Mouse (Mus musculus) spleen, postnatal 10 days (tissue): ENCODE measurements around the gene Pla2g4f.

Experiments
- DNase-seq, 2 experiments: peaks; one replicate each; pipeline ENCODE4 v3.0.0; 2021 to 2022; ENCODE audit warnings: low spot score in 2 of 2

Pla2g4f gene

DNA sequence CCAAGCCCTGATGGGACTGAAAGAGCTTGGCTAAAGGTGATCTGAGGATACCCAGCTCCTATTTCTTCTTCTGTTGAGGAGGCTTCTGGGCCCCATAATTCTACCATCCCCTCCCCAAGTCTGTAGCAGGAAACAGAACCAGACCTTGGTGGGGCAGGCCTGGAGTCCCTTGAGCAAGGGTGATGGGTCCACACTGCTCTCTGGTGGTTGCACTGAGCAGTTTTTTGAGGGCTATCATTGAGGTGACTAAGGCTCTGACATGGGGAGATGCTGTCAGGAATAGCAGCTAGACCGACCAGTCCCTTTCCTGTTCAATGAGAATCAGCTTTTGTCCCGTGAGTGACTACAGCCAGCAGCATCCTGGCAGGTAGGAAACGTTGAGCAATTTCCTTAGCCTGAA, 32.7 kb downstream of the Pla2g4f start:
- DNase-seq: no peak

DNA sequence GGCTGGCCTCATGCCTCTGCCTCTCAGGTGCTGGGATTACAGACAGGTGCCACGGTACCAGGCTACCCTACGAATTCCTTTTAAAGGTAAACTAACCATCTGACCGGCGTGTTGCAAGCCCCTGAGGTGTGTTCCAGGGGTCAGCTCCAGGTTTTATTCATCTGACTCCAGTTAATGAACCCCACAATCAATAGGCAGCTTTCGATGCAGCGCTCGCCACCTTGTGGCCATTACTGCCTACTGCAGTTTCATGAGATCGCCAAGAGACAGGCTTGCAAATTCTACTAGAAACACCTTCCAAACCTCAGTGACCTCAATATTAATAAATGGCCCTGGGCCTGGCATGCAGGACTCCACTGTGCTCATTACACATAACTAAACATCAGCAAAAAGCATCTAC, 34.0 kb downstream of the Pla2g4f start:
- DNase-seq: peak; percentile 41 to 64

DNA sequence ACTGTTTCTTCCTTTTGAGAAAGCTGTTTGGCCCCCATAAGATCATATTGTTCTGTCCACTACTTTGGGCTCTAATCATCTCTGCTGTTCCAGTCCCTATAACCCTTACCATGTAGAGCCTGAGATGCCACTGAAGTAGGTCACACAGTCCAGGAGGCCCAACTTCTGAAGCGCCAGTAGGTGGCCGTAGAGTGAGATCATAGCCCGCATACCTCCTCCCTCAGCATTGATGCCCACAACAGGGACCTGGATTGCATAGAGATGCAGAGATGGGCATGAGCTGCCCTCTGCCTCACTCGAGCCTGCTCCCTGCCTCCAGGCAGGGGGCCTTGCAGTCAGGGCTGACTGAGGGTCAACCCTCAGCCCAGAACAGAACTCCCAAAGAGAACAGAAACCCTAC, 37.0 kb downstream of the Pla2g4f start:
- DNase-seq: no peak

- DNase-seq: peak in 1 of 2 experiments; percentile 27
Observed at GRCm38 (mm10) chr2:120268635-120269034, 45.3 kb downstream of the Pla2g4f start.

DNA sequence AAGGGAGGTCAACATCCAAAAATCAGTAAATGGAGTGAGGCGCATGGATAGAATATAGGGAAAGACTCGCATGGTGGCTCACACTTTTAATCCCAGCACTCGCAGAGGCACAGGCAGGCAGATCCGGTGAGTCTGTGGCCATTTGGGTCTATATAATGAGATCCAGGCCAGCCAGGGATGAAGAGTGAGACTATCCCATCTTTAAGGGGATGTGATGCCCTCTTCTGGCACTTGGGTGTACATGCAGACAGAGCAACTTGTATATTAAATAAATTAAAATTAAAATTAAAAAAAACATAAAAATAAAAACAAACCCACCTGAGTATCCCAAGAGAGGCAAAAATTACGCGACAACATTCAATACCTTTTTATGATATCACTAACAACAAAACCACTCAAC, 48.4 kb downstream of the Pla2g4f start:
- no peak for DNase-seq

GRCm38 (mm10) chr2:120264858-120265257, 49.1 kb downstream of the Pla2g4f start:
- DNase-seq: no peak

DNA sequence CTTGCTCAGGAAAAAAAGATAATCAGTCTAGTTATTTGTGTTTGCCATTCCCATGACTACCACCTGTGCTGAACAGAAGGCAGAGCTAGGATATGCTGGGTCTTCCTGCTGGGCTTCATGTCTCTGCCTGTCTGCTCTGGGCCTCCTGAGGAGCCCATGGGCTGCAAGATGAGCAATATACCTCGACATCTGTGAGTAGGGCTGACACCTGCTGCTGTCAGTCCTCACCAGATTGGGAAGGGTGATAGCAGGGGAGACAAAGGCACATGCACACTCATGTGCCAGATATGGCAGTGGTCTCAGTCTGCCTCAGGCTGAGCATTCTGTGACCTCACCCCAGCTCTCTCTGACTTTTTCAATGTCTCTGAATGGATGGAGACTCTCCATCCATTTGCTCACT, 51.1 kb downstream of the Pla2g4f start:
- no peak for DNase-seq

- DNase-seq: no peak
Observed at GRCm38 (mm10) chr2:120261346-120261745, 52.6 kb downstream of the Pla2g4f start.

DNA sequence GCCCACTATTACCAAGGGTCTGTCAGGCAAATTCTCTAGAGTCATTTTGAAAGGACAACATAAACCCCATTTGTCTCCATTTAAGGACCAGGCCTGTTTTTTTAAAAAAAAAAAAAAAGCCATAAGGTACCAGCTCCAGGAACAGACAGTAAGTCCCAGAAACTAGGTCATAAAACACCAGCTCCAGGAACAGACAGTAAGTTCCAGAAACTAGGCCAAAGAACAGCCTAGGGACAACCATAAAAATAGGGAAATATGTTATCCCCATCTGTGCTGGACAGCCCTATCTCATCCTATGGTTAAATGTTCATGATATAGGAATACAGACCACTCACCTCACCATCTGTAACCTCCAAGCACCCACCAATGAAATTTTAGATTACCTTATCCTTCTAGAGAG, 57.7 kb downstream of the Pla2g4f start:
- no peak for DNase-seq

DNA sequence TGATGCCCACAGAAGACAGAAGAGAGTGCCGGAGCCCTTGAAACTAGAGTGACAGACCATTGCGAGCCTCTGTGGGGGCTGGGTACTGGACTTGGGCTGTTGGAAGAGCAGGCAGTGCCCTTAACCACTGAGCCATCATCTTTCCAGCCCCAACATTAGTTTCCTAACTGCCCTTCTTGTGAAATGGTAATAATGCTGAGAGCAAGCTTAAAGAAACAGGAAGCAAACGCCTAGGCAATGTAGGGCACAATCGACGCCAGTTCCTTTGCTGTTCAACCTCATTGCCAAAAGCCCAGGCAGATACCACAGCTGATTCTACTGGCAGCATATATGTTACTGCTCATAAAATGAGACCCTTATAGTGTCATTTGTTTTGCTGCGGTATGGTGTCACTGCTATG, 61.3 kb downstream of the Pla2g4f start:
- DNase-seq: no peak
